Mouse (Mus musculus) kidney, adult 8-10 months (tissue): ENCODE data around the gene Jak3.
"Not testable (repeated sequence)": the region's sequence is repeated elsewhere in the genome, so short reads cannot be mapped to it uniquely, and the experiment has no call there.

Experiments used
- DNase-seq, 2 experiments: peaks; one replicate each; pipeline ENCODE4 v3.0.0; 2022

Jak3 gene

GRCm38 (mm10) chr8:71687616-71688015, 11.5 kb downstream of the Jak3 start:
- no peak for DNase-seq

DNA sequence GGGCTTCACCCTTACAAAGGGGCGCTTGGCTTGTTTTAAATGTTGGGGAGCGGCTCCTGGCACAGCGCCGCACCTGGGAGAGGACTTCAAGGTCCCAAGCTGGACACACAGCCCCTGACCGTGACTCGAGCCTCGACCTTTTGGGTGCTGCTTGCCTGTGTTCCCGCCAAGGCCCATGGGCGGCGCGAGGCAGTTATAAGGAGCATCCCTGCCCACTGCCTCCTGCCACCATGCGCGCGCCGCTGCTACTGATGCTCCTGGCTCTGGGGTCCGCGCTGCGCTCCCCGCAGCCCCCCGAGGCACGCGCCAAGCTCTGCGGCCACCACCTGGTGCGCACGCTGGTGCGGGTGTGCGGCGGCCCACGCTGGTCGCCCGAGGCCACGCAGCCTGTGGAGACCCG, 12.9 kb downstream of the Jak3 start, which contains the start of gene Insl3:
Insl3 (plus strand) TSS at position 187 of the 400 bp plus-strand sequence.
- DNase-seq = no peak

- DNase-seq = no peak
Observed at GRCm38 (mm10) chr8:71692509-71692908, 16.4 kb downstream of the Jak3 start.

DNA sequence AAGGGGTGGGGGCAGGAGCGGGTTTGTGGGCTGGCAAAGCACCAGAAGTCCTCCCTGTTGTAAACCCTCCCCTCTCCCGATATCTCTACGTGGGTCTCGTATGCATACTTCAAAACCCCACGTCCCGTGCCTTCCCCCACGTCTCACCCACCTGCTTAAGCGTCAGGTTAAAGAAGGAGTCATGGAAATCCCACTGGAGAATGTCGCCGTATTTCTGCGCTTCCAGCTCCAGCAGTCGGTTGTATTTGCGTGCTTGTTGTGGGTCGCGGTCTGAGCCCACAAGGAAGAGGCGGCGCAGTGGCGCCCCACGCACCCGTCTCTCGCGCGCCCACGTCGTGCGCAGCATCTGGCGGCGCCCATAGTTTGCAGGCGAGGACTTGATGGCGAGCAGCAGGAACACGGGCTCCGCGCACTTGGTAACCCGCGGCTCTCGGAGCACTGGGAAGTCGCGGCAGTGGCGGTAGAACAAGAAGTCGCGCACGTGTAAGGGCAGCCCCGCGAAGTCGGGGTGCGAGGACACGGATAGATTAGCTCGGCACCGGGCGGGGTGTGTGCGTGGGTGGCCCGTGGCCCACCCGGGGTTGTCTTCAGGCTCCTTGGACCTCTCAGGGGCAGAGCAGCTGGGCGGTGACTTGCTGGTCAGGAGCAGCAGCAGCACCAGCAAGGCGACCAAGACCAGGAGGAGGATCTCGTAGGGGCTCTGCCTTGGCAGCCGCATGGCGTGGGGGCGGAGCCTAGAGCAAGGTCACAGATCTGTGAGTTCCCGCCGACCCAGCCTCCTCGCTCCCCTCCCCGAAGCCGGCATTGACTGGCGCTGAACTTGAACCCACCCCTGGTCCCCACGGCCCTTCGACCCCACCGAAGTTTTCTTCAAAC, 17.3 kb downstream of the Jak3 start:
- no peak for DNase-seq

GRCm38 (mm10) chr8:71695456-71695855, 19.4 kb downstream of the Jak3 start:
- not testable (repeated sequence) for DNase-seq

DNA sequence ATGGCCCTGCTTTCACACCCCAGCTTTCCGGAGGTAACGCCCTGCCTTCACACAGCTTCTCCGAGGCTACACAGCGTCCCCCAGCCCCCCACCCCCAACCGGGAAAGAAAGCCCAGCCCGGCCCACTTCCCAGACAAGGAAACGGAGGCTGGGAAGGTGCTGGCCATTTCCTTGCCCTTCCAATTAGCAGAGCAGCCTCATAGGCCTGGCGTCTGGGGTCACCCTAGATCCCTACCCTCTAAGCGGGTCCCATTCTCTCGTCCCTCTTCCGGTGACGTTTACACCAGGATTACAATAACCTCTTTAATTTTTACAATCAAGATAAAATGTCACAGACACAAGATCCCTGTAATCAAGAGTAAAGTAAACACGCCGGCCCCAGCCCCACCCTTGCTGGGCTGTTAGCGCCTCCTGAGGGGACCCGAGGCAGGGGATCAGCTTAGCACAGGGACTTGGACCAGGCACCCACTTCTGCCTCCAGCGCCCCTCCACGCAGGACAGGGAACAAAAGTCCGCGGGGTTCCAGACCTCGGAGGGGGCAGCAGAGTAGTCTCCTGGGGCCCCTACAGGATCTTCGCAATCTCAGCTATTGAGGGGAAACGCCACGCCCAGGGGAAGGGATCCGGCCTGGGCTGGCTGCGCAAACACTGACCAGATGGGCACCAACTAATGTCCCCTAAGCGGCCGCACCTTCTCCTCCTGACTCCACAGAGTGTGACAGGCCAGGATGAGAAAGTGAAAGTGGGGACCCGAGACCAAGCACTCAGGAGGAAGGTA, 24.6 kb downstream of the Jak3 start:
- DNase-seq = no peak

GRCm38 (mm10) chr8:71701414-71702086, 25.5 kb downstream of the Jak3 start, which contains the start of gene B3gnt3:
B3gnt3 (minus strand) TSS chr8:71701789.
- DNase-seq = no peak

GRCm38 (mm10) chr8:71702087-71702432, 26.0 kb downstream of the Jak3 start:
- DNase-seq = no peak

DNA sequence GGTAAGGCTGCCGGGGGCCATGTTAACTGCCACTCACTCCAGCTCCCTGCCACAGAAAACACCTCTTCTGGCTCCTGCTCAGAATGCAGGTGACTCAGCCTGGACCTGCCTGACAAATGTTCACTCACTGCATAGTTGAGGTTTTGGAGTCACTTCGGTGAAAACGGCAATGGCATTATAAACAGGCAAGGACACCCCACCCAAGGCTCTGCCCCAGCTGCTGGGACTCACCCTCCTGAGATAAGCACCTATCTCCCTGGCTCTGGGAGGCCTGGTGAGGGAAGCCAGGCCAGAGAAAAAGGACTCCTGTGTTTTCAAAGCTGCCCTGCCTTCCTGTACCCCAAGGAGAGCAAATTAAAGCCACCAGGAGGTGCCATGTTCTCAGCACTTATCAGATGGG, 26.8 kb downstream of the Jak3 start:
- no peak for DNase-seq

DNA sequence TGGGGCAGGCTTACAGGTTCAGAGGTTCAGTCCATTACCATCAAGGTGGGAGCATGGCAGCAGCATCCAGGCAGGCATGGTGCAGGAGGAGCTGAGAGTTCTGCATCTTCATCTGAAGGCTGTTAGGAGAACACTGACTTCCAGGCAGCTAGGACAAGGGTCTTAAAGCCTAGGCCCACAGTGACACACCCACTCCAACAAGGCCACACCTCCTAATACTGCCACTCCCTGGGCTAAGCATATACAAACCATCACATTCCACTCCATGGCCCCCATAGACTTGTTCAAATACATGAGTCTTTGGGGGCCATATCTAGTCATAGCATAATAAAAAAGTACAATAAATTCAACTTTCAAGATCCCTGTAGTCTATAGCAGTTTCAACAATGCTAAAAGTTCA, 27.3 kb downstream of the Jak3 start:
- DNase-seq = not testable (repeated sequence)

GRCm38 (mm10) chr8:71707874-71708273, 31.8 kb downstream of the Jak3 start:
- peak in 1 of 2 experiments; percentile 59 for DNase-seq

DNA sequence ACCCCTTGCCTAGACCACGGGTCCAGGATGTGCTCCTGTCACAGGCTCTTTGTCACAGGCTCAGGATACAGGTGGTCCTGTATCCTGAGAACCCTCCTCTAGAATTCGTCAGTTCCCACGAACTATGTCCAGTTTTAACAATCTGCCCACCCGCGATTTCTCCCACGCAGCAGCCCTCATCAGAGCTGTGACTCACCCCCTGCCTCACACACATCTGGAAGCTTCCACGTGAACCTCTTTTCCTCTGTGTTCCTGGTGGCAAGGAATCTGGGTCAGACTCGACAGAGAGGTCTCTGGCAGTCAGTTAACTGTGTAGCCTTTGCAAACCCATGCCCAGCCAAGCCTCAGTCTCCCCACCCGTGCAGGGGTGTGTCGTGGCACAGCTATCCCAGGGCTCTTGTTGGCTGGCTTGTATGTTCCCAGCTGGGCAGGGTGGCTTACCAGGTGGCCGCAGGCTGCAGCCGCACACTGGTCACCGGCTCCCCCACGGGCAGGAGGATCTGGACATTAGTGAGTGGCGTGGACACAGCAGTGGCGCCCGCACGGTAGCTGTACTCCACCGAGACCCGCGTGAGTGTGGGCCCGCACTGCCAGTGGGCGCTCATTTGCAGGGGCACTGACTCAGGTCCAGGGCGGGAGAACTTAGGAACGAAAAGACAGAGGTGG, 33.2 kb downstream of the Jak3 start:
- DNase-seq = no peak

DNA sequence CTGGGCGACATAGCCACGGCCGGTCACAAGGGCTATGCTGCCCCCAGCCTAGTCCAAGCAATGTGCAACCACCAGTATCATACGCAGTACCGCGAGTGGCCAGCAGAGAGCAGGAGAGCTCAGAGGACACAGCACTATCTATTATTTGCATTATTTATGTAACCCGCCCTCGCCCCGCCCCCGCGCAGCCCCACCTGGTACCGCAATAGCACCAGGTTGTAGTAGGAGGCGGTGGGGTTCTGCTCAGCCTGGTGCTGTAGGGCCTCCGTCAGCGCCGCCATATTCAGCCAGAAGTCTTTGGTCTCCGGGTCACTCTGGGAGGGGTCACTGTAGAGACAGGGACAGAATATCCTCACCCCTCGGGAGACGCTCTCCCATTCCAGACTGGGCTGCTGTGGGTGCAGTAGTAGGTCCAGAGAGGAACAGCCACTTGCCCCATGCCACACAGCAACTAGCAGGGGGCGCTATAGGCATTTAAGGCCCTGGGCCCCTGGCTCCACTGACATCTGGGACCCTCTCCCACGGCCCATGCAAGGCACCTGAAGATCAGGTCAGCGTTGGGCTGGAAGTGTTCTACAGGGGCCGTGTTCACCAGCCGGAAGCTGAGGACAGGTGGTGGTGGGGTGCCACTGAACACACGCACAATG, 33.8 kb downstream of the Jak3 start:
- DNase-seq = peak; percentile 70 to 87

DNA sequence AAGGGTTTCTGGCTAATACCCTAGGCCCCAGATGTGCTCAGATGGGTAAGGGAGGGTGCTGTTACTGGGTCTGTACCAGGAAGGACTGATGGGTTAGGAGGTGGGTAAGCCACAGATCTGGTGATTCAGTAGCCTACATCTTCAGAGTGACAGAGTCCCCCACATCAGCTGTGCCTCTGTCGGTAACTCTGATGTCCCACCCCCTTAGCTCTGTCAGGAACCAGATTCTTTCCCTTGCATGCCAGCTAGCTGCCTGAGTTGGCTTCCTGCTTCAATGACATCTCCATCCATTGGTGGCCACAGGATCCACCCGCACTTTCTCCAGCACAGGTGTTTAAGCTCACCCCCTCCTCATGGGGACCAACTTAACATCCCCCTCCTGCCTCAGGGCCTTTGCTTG, 35.5 kb downstream of the Jak3 start:
- no peak for DNase-seq

GRCm38 (mm10) chr8:71715531-71715930, 39.4 kb downstream of the Jak3 start:
- DNase-seq = no peak

DNA sequence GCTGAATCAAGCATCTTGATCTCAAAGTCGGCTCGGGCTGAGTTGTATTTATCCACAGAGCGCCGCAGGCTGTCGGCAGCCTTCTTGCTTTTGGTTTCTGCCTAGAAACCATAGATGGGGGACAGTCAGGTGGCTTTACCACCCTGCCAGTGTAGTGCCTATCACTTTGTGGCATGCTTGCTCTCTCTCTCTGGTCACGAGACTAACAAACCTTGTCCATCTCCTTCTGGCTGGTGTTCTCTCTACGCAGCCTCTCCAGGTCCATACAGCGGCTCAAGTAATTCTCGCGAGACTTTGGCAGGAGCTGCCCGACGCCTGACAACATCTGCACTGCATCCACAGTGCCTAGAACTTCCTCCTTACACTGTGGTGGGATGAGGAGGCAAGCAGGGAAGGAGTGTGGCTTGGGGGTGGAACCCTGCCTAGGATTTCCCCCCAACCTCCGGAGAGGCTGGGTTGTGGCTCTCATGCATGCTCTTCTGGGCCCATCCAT, 40.5 kb downstream of the Jak3 start:
- DNase-seq = no peak

- no peak for DNase-seq
Observed at GRCm38 (mm10) chr8:71717096-71717495, 41.0 kb downstream of the Jak3 start.

DNA sequence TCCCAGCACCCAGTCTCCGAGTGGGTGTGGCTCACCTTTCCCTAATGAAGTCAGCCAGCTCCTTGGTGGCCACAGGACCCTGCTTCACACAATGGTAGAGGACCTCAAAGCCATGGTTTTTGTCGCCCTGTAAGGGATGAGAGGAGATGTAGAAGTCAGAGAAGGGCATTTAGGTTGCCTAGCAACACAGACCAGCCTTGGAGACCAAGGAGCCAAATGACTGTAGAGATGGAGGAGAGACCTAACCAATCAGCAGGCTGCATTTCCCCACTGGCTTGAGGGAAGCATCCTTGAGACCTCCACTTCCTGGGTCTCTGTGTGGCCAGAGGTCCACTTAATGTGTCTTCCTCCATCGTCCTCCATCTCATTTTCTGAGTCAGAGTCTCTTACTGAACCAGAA, 42.2 kb downstream of the Jak3 start:
- DNase-seq = no peak

DNA sequence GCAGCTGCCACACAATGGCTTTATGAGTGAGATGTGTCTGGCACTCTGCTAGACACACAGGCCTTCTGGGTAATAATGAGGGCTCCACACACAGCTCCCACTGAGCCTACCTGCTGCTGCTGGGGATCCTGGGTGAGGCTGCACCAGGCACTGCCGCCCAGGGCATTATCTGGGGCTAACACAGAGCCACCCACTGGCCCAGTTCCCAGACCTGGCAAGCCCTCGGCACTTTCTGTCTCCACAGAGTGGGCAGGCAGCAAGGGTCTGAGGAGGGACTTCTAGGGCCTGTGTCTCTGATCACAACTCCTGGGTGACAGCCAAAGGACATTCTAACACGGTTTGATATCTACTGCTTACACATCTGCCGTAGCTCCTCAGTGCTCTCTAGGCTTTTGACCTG, 43.1 kb downstream of the Jak3 start:
- no peak for DNase-seq

DNA sequence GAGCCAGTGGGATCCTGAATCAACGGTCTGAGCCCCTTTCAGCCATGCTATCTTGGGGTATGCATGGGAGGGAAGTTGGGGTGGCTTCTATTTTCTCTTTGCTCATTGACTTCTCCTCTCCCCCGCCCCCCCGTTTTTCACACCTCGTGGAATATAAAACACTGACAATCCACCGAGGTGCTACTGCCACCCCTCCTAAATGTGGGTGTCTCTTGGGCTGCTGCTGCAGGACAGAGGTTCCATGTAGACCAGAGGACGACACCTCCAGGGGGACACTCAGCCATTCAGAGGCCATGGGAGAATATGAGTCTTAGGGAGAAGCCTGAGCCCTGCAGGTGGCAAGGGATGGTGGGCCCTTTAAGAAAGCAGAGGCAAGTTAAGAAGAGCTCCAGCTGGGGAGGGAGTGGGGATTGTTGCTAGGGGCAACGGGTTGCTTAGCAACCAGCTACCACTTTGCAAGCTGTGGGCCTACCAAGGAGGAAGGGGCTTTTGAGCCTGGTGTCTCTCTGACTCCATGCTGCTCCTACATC, 43.9 kb downstream of the Jak3 start:
- DNase-seq = no peak

- no peak for DNase-seq
Observed at GRCm38 (mm10) chr8:71723047-71723551, 47.0 kb downstream of the Jak3 start.

DNA sequence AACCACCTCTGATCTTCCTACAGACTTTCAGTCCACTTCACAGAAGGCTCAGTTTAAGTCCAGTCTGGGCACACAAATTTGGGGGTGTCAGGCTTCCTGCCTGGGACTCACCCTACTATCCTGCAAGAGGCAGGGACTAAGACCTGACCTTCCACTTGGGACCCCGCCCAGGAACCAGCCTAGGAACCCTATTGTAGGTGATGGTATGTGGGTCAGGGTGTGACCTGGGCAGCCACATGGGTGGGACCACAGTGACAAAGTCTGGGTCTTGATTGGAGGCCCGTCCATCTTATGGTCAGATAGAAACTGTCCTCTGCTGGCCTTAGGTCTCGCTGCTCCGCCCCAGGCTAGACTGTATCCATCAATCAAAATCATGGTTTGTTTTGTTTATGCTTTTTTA, 48.3 kb downstream of the Jak3 start:
- no peak for DNase-seq
